Mouse (Mus musculus) heart, postnatal 14 days (tissue): ENCODE measurements around the gene Dlgap5. TPM values are rescaled to one million over a fixed set of nuclear protein-coding genes. Genes with fewer than 3 reads are reported as not detected.
A peak's percentile ranks its signal among the peaks of the same experiment; 100 is the strongest.

ENCODE experiments used
- DNase-seq, 2 experiments: peaks; one replicate each; pipeline ENCODE4 v3.0.0; 2021 to 2022
- intact Hi-C: fragments of 180-260 bp; cut with DNase I; formaldehyde crosslinking; loops from one replicate; pipeline ENCODE4 v1.15.1; 2025
- total RNA-seq, 2 experiments: library from RNA; stranded (reverse); gene quantifications; 2 replicates each; pipeline ENCODE4 v1.2.3; 2021

The Dlgap5 gene
- total RNA-seq, 2 experiments from 2014 or later = 2.4 to 6.8 TPM

- intact Hi-C loops = no loop called here
- DNase-seq = no peak
Measured at GRCm38 (mm10) chr14:47402735-47403134, 15.5 kb downstream of the Dlgap5 start.

DNA sequence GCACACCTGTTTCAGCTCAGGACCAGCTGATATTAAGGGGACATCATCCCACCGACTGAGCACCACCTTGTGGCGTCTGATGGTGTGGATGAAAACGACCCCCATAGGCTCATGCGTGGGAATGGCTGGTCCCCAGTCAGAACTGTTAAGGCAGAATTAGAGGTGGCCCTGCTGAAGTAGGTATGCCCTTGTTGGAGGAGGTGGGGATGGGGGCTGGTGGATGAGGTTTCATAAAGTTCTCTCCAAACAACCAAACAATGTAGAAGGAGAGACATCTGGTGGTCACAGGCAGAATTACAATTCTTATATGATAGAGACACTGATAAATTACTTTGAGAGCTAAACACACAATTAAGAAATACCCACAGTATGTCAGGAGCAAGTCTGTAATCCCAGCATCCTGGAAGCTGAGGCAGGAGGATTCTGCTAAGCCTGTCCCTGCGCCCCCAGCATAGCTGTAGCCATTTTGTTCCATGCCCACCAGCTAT, 22.0 kb downstream of the Dlgap5 start:
- intact Hi-C loops = loop anchor here (1.0 to 10.0 kb wide), 3 partner anchors 61 to 311 kb away; partner anchors contain the start of gene Gch1
- DNase-seq = peak in 1 of 2 experiments; percentile 24

DNA sequence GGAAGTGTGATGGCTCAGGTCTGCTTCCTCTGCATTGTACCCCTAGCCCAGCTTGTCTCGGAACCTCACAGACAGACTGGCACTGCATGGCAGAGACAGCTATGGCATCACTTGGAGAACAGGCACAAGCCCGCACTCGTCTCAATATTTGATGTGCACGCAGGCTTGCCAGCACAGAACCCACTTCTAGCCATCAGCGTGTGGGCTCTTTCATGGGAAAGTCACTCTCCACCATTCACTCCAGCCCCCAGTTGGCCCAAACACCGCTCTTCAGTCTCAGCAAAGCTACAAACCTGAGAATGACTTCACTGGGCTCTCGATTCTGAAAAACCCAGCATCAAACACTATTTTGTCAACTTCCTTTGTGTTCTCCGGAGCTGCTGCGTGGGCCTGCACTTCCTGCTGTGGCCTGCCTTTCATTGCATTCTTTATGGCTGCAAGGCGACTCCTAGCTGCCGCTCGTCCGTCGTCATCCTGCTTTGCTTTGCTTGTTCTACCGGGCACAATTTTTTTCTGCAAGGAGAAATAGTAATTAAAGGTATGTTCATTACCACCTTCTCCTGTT, 22.7 kb downstream of the Dlgap5 start:
- intact Hi-C loops = loop anchor here (1.0 to 10.0 kb wide), 3 partner anchors 60 to 311 kb away; partner anchors contain the start of gene Gch1
- DNase-seq = no peak

DNA sequence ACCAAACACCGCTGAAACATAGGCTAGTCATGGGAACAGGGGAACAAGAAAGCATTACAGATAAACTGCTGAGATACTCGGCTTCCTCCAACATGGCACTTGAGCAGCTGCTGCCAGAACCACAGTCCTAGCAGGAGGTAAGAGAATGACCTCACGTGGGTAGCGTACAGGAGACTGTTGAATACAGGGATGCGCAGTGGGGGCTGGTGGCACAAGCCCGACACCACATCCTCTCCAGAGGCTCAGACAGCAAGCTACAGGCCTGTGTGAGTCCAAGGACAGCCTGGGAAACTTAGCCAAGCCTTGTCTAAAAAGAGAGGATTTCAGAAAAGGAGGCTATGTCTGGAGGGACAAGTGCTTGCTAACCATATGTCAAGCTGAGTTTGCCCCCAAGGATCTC, 23.2 kb downstream of the Dlgap5 start:
- intact Hi-C loops = loop anchor here (5.0 to 10.0 kb wide), 2 partner anchors 208 to 310 kb away; partner anchors contain the start of gene Gch1
- DNase-seq = no peak

- intact Hi-C loops = loop anchor here (10.0 kb wide), 1 partner anchor 309 kb away; no protein-coding TSS in a partner anchor
- no peak for DNase-seq
Measured at GRCm38 (mm10) chr14:47393354-47394094, 24.7 kb downstream of the Dlgap5 start.

DNA sequence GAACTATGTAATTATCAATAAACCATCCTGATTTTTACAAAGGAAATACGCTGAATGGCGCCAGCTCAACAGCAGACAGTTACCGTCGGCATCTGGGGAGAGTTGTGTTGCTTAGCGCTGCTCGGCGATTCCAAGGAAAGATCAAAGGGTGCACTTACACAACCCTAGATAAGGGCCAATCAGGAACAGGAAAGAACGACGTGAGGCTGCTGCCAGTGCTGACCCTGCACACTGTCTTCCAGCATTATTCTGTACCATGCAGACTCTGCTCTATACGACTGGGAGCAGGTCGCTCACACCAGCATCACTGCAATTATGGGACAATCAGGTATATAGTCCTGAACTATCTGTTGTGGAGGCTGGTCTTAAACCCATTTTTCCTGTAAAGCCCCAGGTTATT, 32.1 kb downstream of the Dlgap5 start:
- DNase-seq = no peak
- intact Hi-C loops = no loop called here

DNA sequence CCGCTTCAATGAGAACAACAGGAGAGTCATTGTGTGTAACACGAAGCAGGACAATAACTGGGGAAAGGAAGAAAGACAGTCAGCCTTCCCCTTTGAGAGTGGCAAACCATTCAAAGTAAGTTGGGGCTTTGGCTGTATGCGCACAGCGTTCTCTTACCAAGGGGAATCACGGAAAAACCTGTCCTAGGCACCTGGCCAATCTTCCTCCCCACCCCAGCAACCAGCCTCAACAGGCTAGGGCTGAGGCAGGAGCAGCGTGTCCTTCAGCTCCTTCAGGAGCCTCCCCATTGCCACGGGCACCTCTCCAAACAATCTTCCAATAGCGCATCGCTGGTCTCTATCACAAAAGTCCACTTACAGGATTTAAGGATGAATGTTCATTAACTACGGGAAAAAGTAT, 33.6 kb downstream of the Dlgap5 start:
- intact Hi-C loops = no loop called here
- DNase-seq = no peak

DNA sequence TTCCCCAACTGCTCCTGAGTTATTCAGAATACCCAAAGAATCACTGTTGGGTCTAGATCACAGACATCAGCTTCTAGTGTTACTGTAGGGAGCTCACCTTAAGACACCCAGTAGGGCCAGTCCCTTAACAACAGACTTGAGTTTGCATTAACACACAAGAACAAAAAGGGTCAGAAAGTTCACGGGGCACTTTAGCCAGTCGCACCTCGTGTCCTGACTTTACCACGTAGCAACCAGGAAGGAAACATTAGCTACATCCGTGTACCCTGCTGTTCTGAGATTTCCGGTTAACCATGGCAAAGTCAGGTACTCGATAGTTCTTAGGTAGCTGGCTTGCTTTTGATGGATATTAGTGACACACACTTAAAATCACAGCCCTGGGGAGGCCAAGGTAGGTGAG, 34.3 kb downstream of the Dlgap5 start:
- intact Hi-C loops = no loop called here
- DNase-seq = no peak

GRCm38 (mm10) chr14:47378336-47378735, 39.9 kb downstream of the Dlgap5 start:
- intact Hi-C loops = no loop called here

GRCm38 (mm10) chr14:47376526-47376925, 41.7 kb downstream of the Dlgap5 start:
- intact Hi-C loops = no loop called here
- no peak for DNase-seq

More at GRCm38 (mm10) chr14:47378336-47378735, 39.9 kb downstream of the Dlgap5 start:
- no peak for DNase-seq

GRCm38 (mm10) chr14:47373728-47374678, 44.2 kb downstream of the Dlgap5 start:
- intact Hi-C loops = no loop called here
- DNase-seq = peak; percentile 25 to 28

GRCm38 (mm10) chr14:47371689-47372088, 46.5 kb downstream of the Dlgap5 start:
- intact Hi-C loops = no loop called here
- no peak for DNase-seq

GRCm38 (mm10) chr14:47370790-47371189, 47.4 kb downstream of the Dlgap5 start:
- intact Hi-C loops = no loop called here
- no peak for DNase-seq

- no peak for DNase-seq
- intact Hi-C loops = no loop called here
Measured at GRCm38 (mm10) chr14:47369741-47370140, 48.5 kb downstream of the Dlgap5 start.

- intact Hi-C loops = no loop called here
- DNase-seq = peak in 1 of 2 experiments; percentile 22
Measured at GRCm38 (mm10) chr14:47367461-47367860, 50.7 kb downstream of the Dlgap5 start, which contains the start of gene Lgals3. Gene Lgals3, plus strand, starts transcription at chr14:47367751.

DNA sequence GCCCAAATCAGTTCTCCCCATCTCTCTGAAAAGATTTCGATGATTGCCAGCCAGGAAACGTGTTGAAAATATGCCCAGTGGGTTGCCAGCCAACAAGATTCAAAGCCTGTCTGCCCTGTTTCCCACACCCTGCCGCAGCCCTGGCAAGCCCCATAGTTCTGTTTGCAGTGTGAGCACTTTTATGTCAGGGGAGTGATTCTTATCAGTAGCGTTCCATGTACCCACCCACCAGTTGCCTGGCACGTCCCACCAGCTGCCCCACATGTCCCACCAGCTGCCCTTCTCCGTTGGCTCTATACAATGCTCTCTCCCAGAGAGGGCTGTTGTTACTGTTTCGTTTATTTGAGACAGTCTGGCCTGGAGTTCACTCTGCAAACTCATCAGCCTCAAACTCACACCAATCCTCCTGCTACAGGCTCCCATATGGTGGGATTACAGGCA, 51.3 kb downstream of the Dlgap5 start:
- intact Hi-C loops = no loop called here
- no peak for DNase-seq

- intact Hi-C loops = no loop called here
Measured at GRCm38 (mm10) chr14:47364742-47365449, 53.3 kb downstream of the Dlgap5 start.

DNA sequence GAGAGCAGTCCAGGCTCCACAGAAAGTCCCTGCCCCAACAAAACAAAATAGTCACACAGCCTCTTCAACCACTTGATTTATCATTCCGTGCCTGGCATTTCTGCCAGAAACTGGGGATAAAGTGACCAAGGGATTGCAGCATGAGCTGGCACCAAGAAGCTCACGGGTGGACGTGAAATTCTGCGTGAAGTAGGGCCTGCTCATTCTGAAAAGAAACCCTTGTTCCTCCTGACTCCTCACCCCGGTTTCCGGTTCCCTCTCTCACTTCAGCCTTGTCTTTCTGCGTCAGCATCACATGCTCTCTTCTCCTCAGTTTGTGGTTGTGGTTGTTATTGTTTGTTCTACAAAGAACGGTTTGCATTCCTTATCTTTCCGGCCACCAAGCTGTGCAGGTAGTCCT, 56.3 kb downstream of the Dlgap5 start:
- no peak for DNase-seq
- intact Hi-C loops = no loop called here

More at GRCm38 (mm10) chr14:47364742-47365449, 53.3 kb downstream of the Dlgap5 start:
- DNase-seq = peak; percentile 9 to 14

DNA sequence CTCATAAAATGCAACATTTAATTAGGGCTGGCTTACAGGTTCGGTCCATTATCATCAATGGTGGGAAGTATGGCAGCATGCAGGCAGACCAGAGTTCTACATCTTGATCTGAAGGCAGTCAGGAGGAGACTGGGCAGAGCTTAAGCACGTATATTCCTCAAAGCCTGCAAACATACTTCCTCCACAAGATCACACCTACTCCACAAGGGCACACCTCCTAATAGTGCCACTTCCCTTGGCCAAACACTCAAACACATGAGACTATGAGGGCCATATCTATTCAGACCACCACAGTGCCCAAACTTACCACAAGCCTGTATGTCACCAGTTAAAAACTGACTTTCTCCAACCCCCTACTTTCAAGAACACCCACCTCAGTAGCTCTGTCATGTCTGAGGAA, 56.8 kb downstream of the Dlgap5 start:
- intact Hi-C loops = no loop called here

DNA sequence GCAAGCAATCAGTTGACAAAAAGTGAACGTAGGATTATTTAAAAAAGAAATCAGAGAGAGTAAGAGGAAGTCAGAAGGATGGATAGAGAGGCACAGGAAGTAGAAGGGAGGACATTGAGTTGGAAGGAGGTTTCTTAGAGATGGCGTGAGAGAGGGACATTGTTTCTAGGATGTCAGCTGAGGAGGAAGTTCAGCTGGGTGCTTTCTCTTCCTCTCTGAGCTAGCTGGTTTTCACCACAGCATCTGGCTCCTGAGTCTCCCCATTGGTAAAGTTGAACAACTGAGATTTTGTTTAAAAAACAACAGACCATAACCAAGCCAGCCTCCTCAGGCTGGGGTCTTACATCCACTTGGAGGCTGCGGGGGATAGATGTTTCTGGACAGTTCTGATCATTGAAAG, 58.6 kb downstream of the Dlgap5 start:
- intact Hi-C loops = no loop called here
- DNase-seq = no peak

More for the DNA sequence above, 56.8 kb downstream of the Dlgap5 start:
- DNase-seq = no peak
